Mouse (Mus musculus): ENCODE data around the gene Oca2. TPM values are rescaled to one million over a fixed set of nuclear protein-coding genes. Genes with fewer than 3 reads are reported as not detected.

Gene Oca2
- polyA plus RNA-seq, 1 experiment: not detected

DNA sequence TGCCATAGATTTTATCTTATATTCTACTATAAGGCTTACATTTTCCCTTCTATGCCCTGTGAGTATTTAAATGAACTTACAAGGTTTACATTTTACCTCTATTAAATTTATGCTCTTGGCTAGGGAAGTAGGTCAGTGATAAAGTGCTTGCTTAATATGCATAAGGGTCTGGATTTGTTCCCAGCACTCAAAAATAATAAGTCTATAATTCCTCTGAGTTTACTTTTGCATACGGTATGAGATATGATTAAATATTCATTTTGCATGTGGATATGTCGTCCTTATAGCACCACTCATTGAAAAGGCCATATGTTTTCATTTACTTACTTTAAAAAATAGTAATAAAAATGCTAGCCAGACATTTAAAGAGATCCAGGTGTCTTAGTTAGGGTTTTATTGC is 259.8 kb downstream of the Oca2 start:
- Histone ChIP-seq H3K4me3 (ENCODE audit: insufficient read depth, low read depth, low read length) (no peak overlapping the region), H3K27ac (replicated peaks; ENCODE audit: low read depth, low read length) (no peak overlapping the region), H3K4me1 (ENCODE audit: control insufficient read depth, insufficient read depth, insufficient read length, low read length) (no peaks in the 10 kb centered on the region)

DNA sequence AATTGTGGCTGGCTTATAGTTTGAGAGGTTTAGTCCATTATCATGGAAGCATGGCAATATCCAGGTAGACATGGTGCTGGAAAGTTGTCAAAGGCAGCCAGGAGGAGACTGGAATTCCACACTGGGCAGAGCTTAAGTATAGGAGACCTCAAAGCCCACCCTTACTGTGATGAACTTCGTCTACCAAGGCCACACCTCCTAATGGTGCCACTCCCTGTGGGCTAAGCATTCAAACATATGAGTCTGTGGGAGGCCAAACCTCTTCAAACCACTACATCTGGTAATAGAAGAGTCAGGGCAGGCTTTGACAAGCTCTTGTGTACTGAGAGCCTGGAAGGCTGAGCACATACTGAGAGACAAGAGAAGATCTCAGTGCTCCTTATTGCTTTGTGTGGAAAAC is 260.2 kb downstream of the Oca2 start:
- no peak overlapping the region for H3K27ac ChIP-seq (replicated peaks; ENCODE audit: low read depth, low read length)
- H3K4me1 ChIP-seq (ENCODE audit: control insufficient read depth, insufficient read depth, insufficient read length, low read length): no peaks in the 10 kb centered on the region

DNA sequence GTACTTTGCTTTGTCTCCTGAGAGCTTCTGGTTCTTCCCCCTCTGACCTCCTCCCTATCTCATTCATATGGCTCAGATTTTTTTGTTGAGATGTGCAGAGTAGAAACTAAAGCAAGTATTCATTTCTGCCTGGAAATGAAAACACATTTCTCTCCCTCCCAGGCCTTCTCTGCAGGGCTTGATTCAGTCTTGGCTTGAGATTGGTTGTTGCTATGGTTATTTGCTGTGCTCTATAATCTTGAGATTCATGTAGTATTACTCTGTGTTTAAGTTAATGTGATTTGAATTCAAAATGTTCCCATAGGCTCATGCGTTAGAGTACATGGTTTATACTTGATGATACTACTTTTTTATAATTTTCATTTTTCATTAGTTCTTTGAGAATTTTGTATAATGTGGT is 260.9 kb downstream of the Oca2 start:
- H3K4me1 ChIP-seq (ENCODE audit: control insufficient read depth, insufficient read depth, insufficient read length, low read length): no peaks in the 10 kb centered on the region

More for the DNA sequence above, 260.2 kb downstream of the Oca2 start:
- H3K4me3 ChIP-seq (ENCODE audit: insufficient read depth, low read depth, low read length): no peak overlapping the region

DNA sequence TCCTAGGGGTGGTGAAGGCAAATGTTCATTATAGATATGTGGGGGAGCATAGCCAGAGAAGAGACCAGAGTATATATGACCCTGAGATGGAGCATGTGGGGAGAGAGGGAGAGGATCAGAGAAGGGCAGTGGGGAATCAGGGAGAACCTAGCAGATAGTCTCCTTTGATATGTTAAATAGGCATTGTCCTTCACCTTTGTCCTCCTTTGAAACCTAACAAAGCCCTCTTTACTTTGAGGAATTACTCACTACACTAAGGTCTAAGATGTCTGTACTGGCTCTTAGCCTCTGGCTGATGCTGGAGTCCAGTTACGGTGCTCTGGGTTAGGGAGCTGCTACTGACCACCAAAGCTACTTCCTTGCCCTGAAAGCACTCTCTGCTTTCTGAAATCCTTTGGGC is 279.0 kb downstream of the Oca2 start:
- H3K4me1 ChIP-seq (ENCODE audit: control insufficient read depth, insufficient read depth, insufficient read length, low read length): no peaks in the 10 kb centered on the region
- no peak overlapping the region for H3K27ac ChIP-seq (replicated peaks; ENCODE audit: low read depth, low read length)
- H3K4me3 ChIP-seq (ENCODE audit: insufficient read depth, low read depth, low read length): no peak overlapping the region

More for the DNA sequence above, 260.9 kb downstream of the Oca2 start:
- no peak overlapping the region for H3K27ac ChIP-seq (replicated peaks; ENCODE audit: low read depth, low read length)
- no peak overlapping the region for H3K4me3 ChIP-seq (ENCODE audit: insufficient read depth, low read depth, low read length)

DNA sequence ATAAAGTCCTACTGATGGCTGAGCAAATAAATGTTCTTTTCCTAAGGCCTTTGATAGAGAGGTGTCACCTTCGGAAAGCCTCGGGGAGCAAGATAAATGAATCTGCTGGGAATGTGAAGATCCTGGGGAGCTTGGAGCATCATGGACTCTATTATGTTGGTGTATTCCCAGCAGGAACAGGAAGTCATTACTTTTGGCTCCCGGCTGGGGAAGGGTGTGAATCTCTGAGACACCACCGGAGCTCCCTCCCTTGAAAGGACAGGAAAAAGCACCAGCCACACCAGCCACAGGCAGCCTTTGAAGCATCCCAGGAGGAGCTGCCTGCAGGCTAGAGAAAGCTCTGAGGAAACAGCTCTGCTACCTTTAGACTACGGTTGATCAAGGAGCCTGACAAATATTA is 280.2 kb downstream of the Oca2 start:
- Histone ChIP-seq H3K4me1 (ENCODE audit: control insufficient read depth, insufficient read depth, insufficient read length, low read length) (no peaks in the 10 kb centered on the region), H3K4me3 (ENCODE audit: insufficient read depth, low read depth, low read length) (no peak overlapping the region), H3K27ac (replicated peaks; ENCODE audit: low read depth, low read length) (no peak overlapping the region)

DNA sequence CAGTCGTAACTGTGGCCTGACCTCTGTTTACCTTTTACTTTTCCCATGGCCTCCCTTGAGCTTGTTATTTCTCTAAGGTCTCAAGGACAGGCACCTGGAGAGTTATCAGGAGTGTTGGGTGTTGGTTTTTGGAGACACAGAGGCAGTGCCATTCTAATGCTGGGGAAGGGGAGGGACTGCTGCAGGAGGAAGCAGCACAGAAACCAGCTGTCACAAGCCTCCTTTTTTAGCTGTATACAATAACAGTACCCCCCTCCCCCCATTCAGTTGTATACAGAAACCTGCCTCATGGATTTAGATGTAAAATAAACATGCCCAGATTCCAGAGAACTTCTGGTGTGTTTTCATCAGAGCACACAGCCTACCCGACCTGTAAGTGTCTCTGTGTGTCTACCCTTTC is 295.3 kb downstream of the Oca2 start:
- Histone ChIP-seq H3K4me1 (ENCODE audit: control insufficient read depth, insufficient read depth, insufficient read length, low read length) (no peaks in the 10 kb centered on the region), H3K27ac (replicated peaks; ENCODE audit: low read depth, low read length) (no peak overlapping the region), H3K4me3 (ENCODE audit: insufficient read depth, low read depth, low read length) (no peak overlapping the region)

DNA sequence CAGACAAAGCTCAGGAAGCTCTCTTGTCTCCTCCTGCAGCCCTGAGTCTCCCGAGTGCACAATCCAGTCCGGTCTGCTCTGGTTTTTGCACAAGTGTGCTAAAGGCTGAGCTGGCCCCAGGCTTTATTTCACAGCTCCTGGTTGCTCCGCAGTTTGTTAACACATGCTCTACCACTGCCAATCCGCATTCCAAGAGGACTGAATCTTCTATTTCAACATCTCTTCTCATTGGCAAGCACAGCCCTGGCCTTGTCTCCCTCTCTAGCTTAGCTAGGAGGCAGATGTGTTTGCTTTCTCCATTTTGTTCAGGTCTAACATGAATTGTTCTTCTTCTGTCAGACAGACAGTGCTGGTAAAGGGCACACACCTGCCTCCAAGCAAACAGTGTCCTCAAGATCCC is 309.7 kb downstream of the Oca2 start:
- H3K4me1 ChIP-seq (ENCODE audit: control insufficient read depth, insufficient read depth, insufficient read length, low read length): no peaks in the 10 kb centered on the region
- H3K27ac ChIP-seq (replicated peaks; ENCODE audit: low read depth, low read length): 0 out of 2 replicates have a peak overlapping the region, but pooled peaks have one; percentile 33
- no peak overlapping the region for H3K4me3 ChIP-seq (ENCODE audit: insufficient read depth, low read depth, low read length)

DNA sequence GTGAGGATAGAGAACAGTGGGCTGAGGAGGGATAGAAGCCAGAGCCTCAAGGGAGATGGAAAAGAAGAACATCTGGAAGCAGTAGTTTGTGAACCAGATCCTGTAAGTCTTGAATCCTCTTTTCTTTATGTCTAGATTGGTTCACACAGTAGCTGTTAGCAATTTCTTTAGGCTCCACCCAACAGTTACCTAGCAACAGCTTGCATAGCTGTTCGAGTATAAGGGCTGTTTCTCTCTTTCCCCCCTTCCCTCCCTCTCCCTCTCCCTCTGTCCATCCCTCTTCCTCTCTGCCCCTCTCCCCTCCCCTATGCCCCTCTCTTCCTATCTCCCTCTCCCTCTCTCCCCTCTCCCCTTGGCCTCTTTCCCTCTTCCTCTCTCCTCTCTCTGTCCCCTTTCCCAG is 312.2 kb downstream of the Oca2 start:
- Histone ChIP-seq H3K4me3 (ENCODE audit: insufficient read depth, low read depth, low read length) (no peak overlapping the region), H3K27ac (replicated peaks; ENCODE audit: low read depth, low read length) (no peak overlapping the region), H3K4me1 (ENCODE audit: control insufficient read depth, insufficient read depth, insufficient read length, low read length) (no peaks in the 10 kb centered on the region)

Other genes starting within 250 kb of the Oca2 start
- gene Nipa1, start 219.8 kb upstream of the Oca2 start, polyA plus RNA-seq (2012; ENCODE audit: insufficient read depth, insufficient read length, missing spikeins): 3.6 and 5.5 TPM in 2 replicates
- 13.0 and 21.0 TPM in 2 replicates for gene Herc2, start 189.6 kb upstream of the Oca2 start, polyA plus RNA-seq (2012; ENCODE audit: insufficient read depth, insufficient read length, missing spikeins)

Measured in brown adipose tissue, adult 24 weeks (tissue).